Mouse (Mus musculus) midbrain, embryonic 14.5 days (tissue): ENCODE results near the gene Rasgef1c. TPM values are rescaled to one million over a fixed set of nuclear protein-coding genes. Genes with fewer than 3 reads are reported as not detected.

Source experiments
- ATAC-seq: fragments of 200-750 bp; cut with Nextera tagmentation; 2 replicates; pipeline ENCODE4 v1.8.0; 2017; ENCODE audit warnings: moderate number of reproducible peaks, moderate library complexity; ENCODE audit not compliant: low FRiP score, low TSS enrichment
- DNase-seq: peaks from one replicate; pipeline ENCODE4 v3.0.0-alpha.2; 2015
- H3K27ac ChIP-seq: fragments of 300-500 bp; sonication (generic); replicated peaks from 2 replicates; pipeline ENCODE4 v1.5.1; 2014; ENCODE audit warnings: mild to moderate bottlenecking, low read depth, low read length, moderate library complexity
- H3K27me3 ChIP-seq: fragments of 300-500 bp; sonication (generic); 2 replicates; pipeline ENCODE4 v1.6.1; 2014; ENCODE audit warnings: low read length, control low read depth, mixed read lengths; ENCODE audit not compliant: control insufficient read depth, insufficient read depth
- H3K36me3 ChIP-seq: fragments of 300-500 bp; sonication (generic); 2 replicates; pipeline ENCODE4 v1.6.1; 2014; ENCODE audit warnings: low read length, control low read depth; ENCODE audit not compliant: control insufficient read depth, insufficient read depth
- H3K4me1 ChIP-seq: fragments of 300-500 bp; sonication (generic); 2 replicates; pipeline ENCODE4 v1.6.1; 2014; ENCODE audit warnings: mild to moderate bottlenecking, antibody characterized with exemption, low read length, control low read depth; ENCODE audit not compliant: control insufficient read depth, insufficient read depth
- H3K4me2 ChIP-seq: fragments of 300-500 bp; sonication (generic); 2 replicates; pipeline ENCODE4 v1.6.1; 2014; ENCODE audit warnings: mild to moderate bottlenecking, low read length, moderate library complexity
- H3K4me3 ChIP-seq: fragments of 300-500 bp; sonication (generic); replicated peaks from 2 replicates; pipeline ENCODE4 v1.5.1; 2014; ENCODE audit warnings: low read depth, low read length
- H3K9ac ChIP-seq: fragments of 300-500 bp; sonication (generic); replicated peaks from 2 replicates; pipeline ENCODE4 v1.6.1; 2014; ENCODE audit warnings: mild to moderate bottlenecking, low read length, moderate library complexity
- H3K9me3 ChIP-seq: fragments of 300-500 bp; sonication (generic); 2 replicates; pipeline ENCODE4 v1.6.1; 2016; ENCODE audit warnings: low read length, control low read depth, mixed read lengths; ENCODE audit not compliant: control insufficient read depth
- WGBS: fragments of 180-500 bp; shearing (Covaris S2); extraction: QIAGEN DNeasy Blood & Tissue Kit; methylation state at CpG from one replicate; pipeline ENCODE4 v1.1.7; 2014; 5-methylcytosine and 5-hydroxymethylcytosine counted together
- polyA plus RNA-seq: library from polyadenylated mRNA; unstranded; fragments of >200 nt; fragmentation: Nextera tagmentation; extraction: Ambion mirVana; gene quantifications from 2 replicates; pipeline ENCODE4 v1.2.1, GENCODE M21; 2014

The Rasgef1c gene
- polyA plus RNA-seq, 1 experiment from 2014 or later = 24.9 TPM

GRCm38 (mm10) chr11:49943901-49944300, 42.3 kb downstream of the Rasgef1c start:
- 81% methylated on average over 5 of the region's 5 CpGs for WGBS
- no peak overlapping the region for H3K27ac ChIP-seq
- no peaks in the 10 kb centered on the region for H3K27me3 ChIP-seq
- no peak overlapping the region for H3K9ac ChIP-seq
- H3K4me1 ChIP-seq = no peaks in the 10 kb centered on the region
- no peak overlapping the region for H3K4me3 ChIP-seq
- H3K9me3 ChIP-seq = 0 out of 2 replicates have a peak, but pooled peaks cover 4% of the 10 kb centered on the region
- no peak for ATAC-seq
- H3K36me3 ChIP-seq = no peaks in the 10 kb centered on the region
- no peak overlapping the region for H3K4me2 ChIP-seq
- DNase-seq = no peak

- no peak overlapping the region for H3K9ac ChIP-seq
- no peaks in the 10 kb centered on the region for H3K36me3 ChIP-seq
- H3K4me3 ChIP-seq = no peak overlapping the region
- no peaks in the 10 kb centered on the region for H3K27me3 ChIP-seq
- H3K4me1 ChIP-seq = no peaks in the 10 kb centered on the region
- ATAC-seq (no peak), DNase-seq (no peak)
- no peak overlapping the region for H3K4me2 ChIP-seq
- WGBS = 89% methylated on average over 4 of the region's 4 CpGs
- 0 out of 2 replicates have a peak, but pooled peaks cover 4% of the 10 kb centered on the region for H3K9me3 ChIP-seq
- H3K27ac ChIP-seq = no peak overlapping the region
Measured at GRCm38 (mm10) chr11:49945726-49946125, 44.1 kb downstream of the Rasgef1c start.

- ATAC-seq (no peak), DNase-seq (no peak)
- Histone ChIP-seq H3K4me3 (no peak overlapping the region), H3K9ac (no peak overlapping the region), H3K27me3 (no peaks in the 10 kb centered on the region), H3K4me2 (no peak overlapping the region), H3K9me3 (0 out of 2 replicates have a peak, but pooled peaks cover 4% of the 10 kb centered on the region), H3K4me1 (no peaks in the 10 kb centered on the region), H3K36me3 (no peaks in the 10 kb centered on the region), H3K27ac (no peak overlapping the region)
- 85% methylated on average over 5 of the region's 5 CpGs for WGBS
Measured at GRCm38 (mm10) chr11:49949839-49950238, 48.2 kb downstream of the Rasgef1c start.

GRCm38 (mm10) chr11:49953616-49954015, 52.0 kb downstream of the Rasgef1c start:
- Histone ChIP-seq H3K4me2 (no peak overlapping the region), H3K36me3 (no peaks in the 10 kb centered on the region), H3K4me1 (no peaks in the 10 kb centered on the region), H3K27ac (no peak overlapping the region), H3K9me3 (no peaks in the 10 kb centered on the region), H3K27me3 (no peaks in the 10 kb centered on the region), H3K4me3 (no peak overlapping the region), H3K9ac (no peak overlapping the region)
- ATAC-seq = no peak
- WGBS = 94% methylated on average over 6 of the region's 6 CpGs
- no peak for DNase-seq

GRCm38 (mm10) chr11:49955577-49956261, 54.1 kb downstream of the Rasgef1c start:
- peak; percentile 92 for DNase-seq
- WGBS = 30% methylated on average over 8 of the region's 8 CpGs
- H3K4me3 ChIP-seq = no peak overlapping the region
- no peaks in the 10 kb centered on the region for H3K9me3 ChIP-seq
- ATAC-seq = peak; percentile 47
- no peak overlapping the region for H3K4me2 ChIP-seq
- H3K9ac ChIP-seq = no peak overlapping the region
- H3K36me3 ChIP-seq = no peaks in the 10 kb centered on the region
- no peaks in the 10 kb centered on the region for H3K4me1 ChIP-seq
- no peaks in the 10 kb centered on the region for H3K27me3 ChIP-seq
- H3K27ac ChIP-seq = no peak overlapping the region

- no peaks in the 10 kb centered on the region for H3K36me3 ChIP-seq
- no peaks in the 10 kb centered on the region for H3K4me1 ChIP-seq
- DNase-seq (no peak), ATAC-seq (no peak)
- no peak overlapping the region for H3K9ac ChIP-seq
- H3K27ac ChIP-seq = no peak overlapping the region
- no peak overlapping the region for H3K4me2 ChIP-seq
- H3K9me3 ChIP-seq = no peaks in the 10 kb centered on the region
- H3K4me3 ChIP-seq = no peak overlapping the region
- no peaks in the 10 kb centered on the region for H3K27me3 ChIP-seq
- WGBS = 89% methylated on average over 10 of the region's 10 CpGs
Measured at GRCm38 (mm10) chr11:49958017-49958416, 56.4 kb downstream of the Rasgef1c start.

- Histone ChIP-seq H3K27ac (no peak overlapping the region), H3K9me3 (no peaks in the 10 kb centered on the region), H3K36me3 (no peaks in the 10 kb centered on the region), H3K4me2 (no peak overlapping the region), H3K27me3 (no peaks in the 10 kb centered on the region), H3K4me1 (no peaks in the 10 kb centered on the region), H3K4me3 (no peak overlapping the region), H3K9ac (no peak overlapping the region)
- peak; percentile 91 for DNase-seq
- 0 out of 2 replicates have a peak, but pooled peaks have one; percentile 31 for ATAC-seq
- 37% methylated on average over 10 of the region's 10 CpGs for WGBS
Measured at GRCm38 (mm10) chr11:49961098-49961740, 59.6 kb downstream of the Rasgef1c start.

- DNase-seq (no peak), ATAC-seq (no peak)
- no peak overlapping the region for H3K27ac ChIP-seq
- no peaks in the 10 kb centered on the region for H3K9me3 ChIP-seq
- H3K4me2 ChIP-seq = no peak overlapping the region
- 80% methylated on average over 3 of the region's 3 CpGs for WGBS
- no peaks in the 10 kb centered on the region for H3K36me3 ChIP-seq
- no peaks in the 10 kb centered on the region for H3K27me3 ChIP-seq
- H3K9ac ChIP-seq = no peak overlapping the region
- no peak overlapping the region for H3K4me3 ChIP-seq
- H3K4me1 ChIP-seq = no peaks in the 10 kb centered on the region
Measured at GRCm38 (mm10) chr11:49965320-49965719, 63.7 kb downstream of the Rasgef1c start.

- WGBS = 93% methylated on average over 2 of the region's 2 CpGs
- DNase-seq (no peak), ATAC-seq (no peak)
- H3K9ac ChIP-seq = no peak overlapping the region
- H3K4me1 ChIP-seq = no peaks in the 10 kb centered on the region
- no peak overlapping the region for H3K4me2 ChIP-seq
- no peak overlapping the region for H3K4me3 ChIP-seq
- H3K27ac ChIP-seq = no peak overlapping the region
- no peaks in the 10 kb centered on the region for H3K27me3 ChIP-seq
- no peaks in the 10 kb centered on the region for H3K36me3 ChIP-seq
- no peaks in the 10 kb centered on the region for H3K9me3 ChIP-seq
Measured at GRCm38 (mm10) chr11:49969692-49970091, 68.1 kb downstream of the Rasgef1c start.
